Mouse (Mus musculus): ENCODE data around the gene Axin1. TPM values are rescaled to one million over a fixed set of nuclear protein-coding genes. Genes with fewer than 3 reads are reported as not detected.

Gene Axin1
- polyA plus RNA-seq, 1 experiment from 2014 or later: 7.8 TPM

- H3K9ac ChIP-seq (ENCODE audit: low read depth, low read length): no peak overlapping the region
- 32% methylated on average over 1 of the region's 1 CpGs for WGBS (ENCODE audit: insufficient replicate concordance)
- H3K4me2 ChIP-seq: no peak overlapping the region
- no peaks in the 10 kb centered on the region for H3K36me3 ChIP-seq (ENCODE audit: control insufficient read depth, insufficient read depth, low read length)
- no peak overlapping the region for H3K27ac ChIP-seq (ENCODE audit: low read depth, low read length)
- peaks cover 37% of the 10 kb centered on the region for H3K27me3 ChIP-seq (ENCODE audit: control insufficient read depth, insufficient read depth, low read length)
- no peak for ATAC-seq (replicated peaks; ENCODE audit: insufficient number of reproducible peaks, low FRiP score, low TSS enrichment)
- H3K4me3 ChIP-seq (ENCODE audit: low read depth, low read length): no peak overlapping the region
- H3K4me1 ChIP-seq (ENCODE audit: control insufficient read depth, insufficient read depth, low read length): peaks cover 8% of the 10 kb centered on the region
- no peaks in the 10 kb centered on the region for H3K9me3 ChIP-seq (replicated peaks; ENCODE audit: control insufficient read depth, low read length)
Observed at GRCm38 (mm10) chr17:26206392-26206791, 67.9 kb downstream of the Axin1 start.

DNA sequence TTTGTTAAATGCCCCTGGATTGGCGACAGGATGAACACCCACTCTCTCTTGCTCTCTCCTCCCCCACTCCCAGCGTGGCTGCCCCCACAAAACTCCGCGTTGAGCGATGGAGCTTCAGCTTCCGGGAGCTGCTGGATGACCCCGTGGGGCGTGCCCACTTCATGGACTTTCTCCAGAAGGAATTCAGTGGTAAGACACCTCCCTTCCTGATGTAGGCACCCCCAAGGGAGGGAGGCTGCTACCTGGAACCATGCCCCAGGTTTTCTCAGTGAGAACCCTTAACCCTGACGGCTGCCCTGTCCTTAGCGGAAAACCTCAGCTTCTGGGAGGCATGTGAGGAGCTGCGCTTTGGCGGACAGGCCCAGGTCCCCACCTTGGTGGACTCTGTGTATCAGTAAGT, 69.2 kb downstream of the Axin1 start, which contains the start of gene Arhgdig:
TSS of gene Arhgdig (minus strand) at position 101 of the 400 bp plus-strand sequence.
- no peaks in the 10 kb centered on the region for H3K36me3 ChIP-seq (ENCODE audit: control insufficient read depth, insufficient read depth, low read length)
- ATAC-seq (replicated peaks; ENCODE audit: insufficient number of reproducible peaks, low FRiP score, low TSS enrichment): no peak
- 84% methylated on average over 12 of the region's 12 CpGs for WGBS (ENCODE audit: insufficient replicate concordance)
- H3K4me1 ChIP-seq (ENCODE audit: control insufficient read depth, insufficient read depth, low read length): peaks cover 6% of the 10 kb centered on the region
- peaks cover 24% of the 10 kb centered on the region for H3K27me3 ChIP-seq (ENCODE audit: control insufficient read depth, insufficient read depth, low read length)
- H3K9ac ChIP-seq (ENCODE audit: low read depth, low read length): no peak within 1 kb of the TSS
- H3K4me3 ChIP-seq (ENCODE audit: low read depth, low read length): no peak within 1 kb of the TSS
- no peak within 1 kb of the TSS for H3K27ac ChIP-seq (ENCODE audit: low read depth, low read length)
- H3K4me2 ChIP-seq: no peak within 1 kb of the TSS
- H3K9me3 ChIP-seq (replicated peaks; ENCODE audit: control insufficient read depth, low read length): no peaks in the 10 kb centered on the region

DNA sequence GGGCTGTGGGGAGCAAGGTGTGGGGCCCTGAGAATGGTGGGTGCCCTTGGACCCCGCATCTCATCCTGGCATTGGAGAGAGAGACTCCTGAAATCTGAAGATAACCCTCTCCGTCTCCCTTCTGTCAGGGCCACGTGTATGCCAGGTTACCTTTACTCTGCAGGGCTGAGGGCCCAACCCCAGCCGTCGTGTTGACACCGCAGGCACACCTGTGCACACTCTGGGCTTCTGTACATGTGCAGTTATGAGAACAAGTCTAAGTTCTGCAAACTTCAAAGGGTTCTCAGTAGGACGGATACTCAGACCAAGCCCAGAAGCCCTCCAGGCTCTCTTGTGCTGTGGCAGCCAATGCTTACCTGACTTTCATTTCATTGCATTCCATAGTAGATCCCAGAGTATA, 73.8 kb downstream of the Axin1 start:
- Histone ChIP-seq H3K36me3 (ENCODE audit: control insufficient read depth, insufficient read depth, low read length) (no peaks in the 10 kb centered on the region), H3K4me3 (ENCODE audit: low read depth, low read length) (no peak overlapping the region), H3K4me1 (ENCODE audit: control insufficient read depth, insufficient read depth, low read length) (no peaks in the 10 kb centered on the region), H3K4me2 (no peak overlapping the region), H3K27me3 (ENCODE audit: control insufficient read depth, insufficient read depth, low read length) (no peaks in the 10 kb centered on the region), H3K27ac (ENCODE audit: low read depth, low read length) (no peak overlapping the region), H3K9me3 (replicated peaks; ENCODE audit: control insufficient read depth, low read length) (no peaks in the 10 kb centered on the region), H3K9ac (ENCODE audit: low read depth, low read length) (no peak overlapping the region)
- 82% methylated on average over 7 of the region's 7 CpGs for WGBS (ENCODE audit: insufficient replicate concordance)
- no peak for ATAC-seq (replicated peaks; ENCODE audit: insufficient number of reproducible peaks, low FRiP score, low TSS enrichment)

- no peaks in the 10 kb centered on the region for H3K36me3 ChIP-seq (ENCODE audit: control insufficient read depth, insufficient read depth, low read length)
- H3K27me3 ChIP-seq (ENCODE audit: control insufficient read depth, insufficient read depth, low read length): no peaks in the 10 kb centered on the region
- H3K9ac ChIP-seq (ENCODE audit: low read depth, low read length): no peak overlapping the region
- no peak for ATAC-seq (replicated peaks; ENCODE audit: insufficient number of reproducible peaks, low FRiP score, low TSS enrichment)
- 82% methylated on average over 11 of the region's 11 CpGs for WGBS (ENCODE audit: insufficient replicate concordance)
- H3K4me1 ChIP-seq (ENCODE audit: control insufficient read depth, insufficient read depth, low read length): no peaks in the 10 kb centered on the region
- H3K4me3 ChIP-seq (ENCODE audit: low read depth, low read length): no peak overlapping the region
- H3K4me2 ChIP-seq: no peak overlapping the region
- H3K9me3 ChIP-seq (replicated peaks; ENCODE audit: control insufficient read depth, low read length): no peaks in the 10 kb centered on the region
- H3K27ac ChIP-seq (ENCODE audit: low read depth, low read length): no peak overlapping the region
Observed at GRCm38 (mm10) chr17:26212681-26213080, 74.2 kb downstream of the Axin1 start.

GRCm38 (mm10) chr17:26221508-26221907, 83.0 kb downstream of the Axin1 start:
- H3K9ac ChIP-seq (ENCODE audit: low read depth, low read length): 0 out of 2 replicates have a peak overlapping the region, but pooled peaks have one; percentile 7
- H3K9me3 ChIP-seq (replicated peaks; ENCODE audit: control insufficient read depth, low read length): no peaks in the 10 kb centered on the region
- H3K4me3 ChIP-seq (ENCODE audit: low read depth, low read length): no peak overlapping the region
- ATAC-seq (replicated peaks; ENCODE audit: insufficient number of reproducible peaks, low FRiP score, low TSS enrichment): no peak
- no peak overlapping the region for H3K27ac ChIP-seq (ENCODE audit: low read depth, low read length)
- no peaks in the 10 kb centered on the region for H3K4me1 ChIP-seq (ENCODE audit: control insufficient read depth, insufficient read depth, low read length)
- no peak overlapping the region for H3K4me2 ChIP-seq
- H3K36me3 ChIP-seq (ENCODE audit: control insufficient read depth, insufficient read depth, low read length): no peaks in the 10 kb centered on the region
- no peaks in the 10 kb centered on the region for H3K27me3 ChIP-seq (ENCODE audit: control insufficient read depth, insufficient read depth, low read length)
- 63% methylated on average over 2 of the region's 2 CpGs for WGBS (ENCODE audit: insufficient replicate concordance)

- Histone ChIP-seq H3K4me3 (ENCODE audit: low read depth, low read length) (no peak overlapping the region), H3K4me1 (ENCODE audit: control insufficient read depth, insufficient read depth, low read length) (no peaks in the 10 kb centered on the region), H3K9ac (ENCODE audit: low read depth, low read length) (no peak overlapping the region), H3K27me3 (ENCODE audit: control insufficient read depth, insufficient read depth, low read length) (no peaks in the 10 kb centered on the region), H3K4me2 (no peak overlapping the region), H3K27ac (ENCODE audit: low read depth, low read length) (no peak overlapping the region), H3K36me3 (ENCODE audit: control insufficient read depth, insufficient read depth, low read length) (no peaks in the 10 kb centered on the region), H3K9me3 (replicated peaks; ENCODE audit: control insufficient read depth, low read length) (no peaks in the 10 kb centered on the region)
- WGBS (ENCODE audit: insufficient replicate concordance): 76% methylated on average over 12 of the region's 12 CpGs
- no peak for ATAC-seq (replicated peaks; ENCODE audit: insufficient number of reproducible peaks, low FRiP score, low TSS enrichment)
Observed at GRCm38 (mm10) chr17:26225150-26225549, 86.7 kb downstream of the Axin1 start.

DNA sequence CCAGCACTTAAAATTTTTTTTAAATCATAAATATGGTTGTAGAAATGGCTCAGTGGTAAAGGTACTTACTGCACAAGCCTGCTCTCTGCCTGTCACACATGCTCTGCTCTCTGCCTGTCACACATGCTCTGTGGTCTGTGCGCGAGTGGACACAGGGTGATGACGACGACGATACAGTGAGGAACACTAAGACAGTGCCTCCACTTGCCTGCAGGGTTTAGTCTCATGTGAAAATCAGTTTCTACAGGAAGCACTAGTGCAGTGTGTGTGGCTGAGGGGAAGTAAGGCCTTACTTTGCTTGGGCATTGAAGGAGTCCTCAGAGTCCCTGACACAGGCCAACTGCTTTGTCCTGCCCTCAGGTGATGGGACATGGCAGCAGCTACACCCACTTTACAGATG, 91.3 kb downstream of the Axin1 start:
- H3K36me3 ChIP-seq (ENCODE audit: control insufficient read depth, insufficient read depth, low read length): no peaks in the 10 kb centered on the region
- 86% methylated on average over 5 of the region's 5 CpGs for WGBS (ENCODE audit: insufficient replicate concordance)
- no peak overlapping the region for H3K4me2 ChIP-seq
- no peaks in the 10 kb centered on the region for H3K9me3 ChIP-seq (replicated peaks; ENCODE audit: control insufficient read depth, low read length)
- no peaks in the 10 kb centered on the region for H3K4me1 ChIP-seq (ENCODE audit: control insufficient read depth, insufficient read depth, low read length)
- no peak overlapping the region for H3K27ac ChIP-seq (ENCODE audit: low read depth, low read length)
- no peak overlapping the region for H3K9ac ChIP-seq (ENCODE audit: low read depth, low read length)
- ATAC-seq (replicated peaks; ENCODE audit: insufficient number of reproducible peaks, low FRiP score, low TSS enrichment): no peak
- no peaks in the 10 kb centered on the region for H3K27me3 ChIP-seq (ENCODE audit: control insufficient read depth, insufficient read depth, low read length)
- no peak overlapping the region for H3K4me3 ChIP-seq (ENCODE audit: low read depth, low read length)

DNA sequence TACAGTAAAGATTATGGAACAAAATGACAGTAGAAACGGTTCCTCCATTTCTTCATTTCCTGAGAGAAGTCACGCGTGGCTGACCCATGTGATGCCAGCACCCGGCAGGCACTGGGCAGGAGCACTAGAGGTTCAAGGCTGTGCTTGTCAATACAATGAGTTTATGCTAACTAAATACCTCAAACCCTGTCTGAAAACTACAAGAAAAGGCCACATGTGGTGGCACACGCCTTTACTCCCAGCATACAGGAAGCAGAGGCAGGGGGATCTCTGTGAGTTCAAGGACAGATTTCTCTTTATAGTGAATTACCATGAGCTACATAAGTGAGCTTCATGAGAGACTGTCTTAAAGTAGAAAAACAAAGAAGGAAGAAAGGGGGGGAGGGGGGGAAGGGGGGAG, 92.7 kb downstream of the Axin1 start:
- H3K9ac ChIP-seq (ENCODE audit: low read depth, low read length): no peak overlapping the region
- 89% methylated on average over 5 of the region's 5 CpGs for WGBS (ENCODE audit: insufficient replicate concordance)
- no peak overlapping the region for H3K4me3 ChIP-seq (ENCODE audit: low read depth, low read length)
- no peak overlapping the region for H3K27ac ChIP-seq (ENCODE audit: low read depth, low read length)
- no peak for ATAC-seq (replicated peaks; ENCODE audit: insufficient number of reproducible peaks, low FRiP score, low TSS enrichment)
- H3K4me1 ChIP-seq (ENCODE audit: control insufficient read depth, insufficient read depth, low read length): no peaks in the 10 kb centered on the region
- no peak overlapping the region for H3K4me2 ChIP-seq
- H3K27me3 ChIP-seq (ENCODE audit: control insufficient read depth, insufficient read depth, low read length): no peaks in the 10 kb centered on the region
- H3K9me3 ChIP-seq (replicated peaks; ENCODE audit: control insufficient read depth, low read length): no peaks in the 10 kb centered on the region
- no peaks in the 10 kb centered on the region for H3K36me3 ChIP-seq (ENCODE audit: control insufficient read depth, insufficient read depth, low read length)

- H3K4me2 ChIP-seq: no peak overlapping the region
- WGBS (ENCODE audit: insufficient replicate concordance): 66% methylated on average over 8 of the region's 8 CpGs
- H3K36me3 ChIP-seq (ENCODE audit: control insufficient read depth, insufficient read depth, low read length): no peaks in the 10 kb centered on the region
- H3K9me3 ChIP-seq (replicated peaks; ENCODE audit: control insufficient read depth, low read length): no peaks in the 10 kb centered on the region
- no peak overlapping the region for H3K27ac ChIP-seq (ENCODE audit: low read depth, low read length)
- ATAC-seq (replicated peaks; ENCODE audit: insufficient number of reproducible peaks, low FRiP score, low TSS enrichment): no peak
- no peaks in the 10 kb centered on the region for H3K27me3 ChIP-seq (ENCODE audit: control insufficient read depth, insufficient read depth, low read length)
- H3K9ac ChIP-seq (ENCODE audit: low read depth, low read length): no peak overlapping the region
- H3K4me3 ChIP-seq (ENCODE audit: low read depth, low read length): no peak overlapping the region
- no peaks in the 10 kb centered on the region for H3K4me1 ChIP-seq (ENCODE audit: control insufficient read depth, insufficient read depth, low read length)
Observed at GRCm38 (mm10) chr17:26232863-26233262, 94.4 kb downstream of the Axin1 start.
